Mouse (Mus musculus) liver, postnatal 0 days (tissue): ENCODE data around the gene Pde4b. TPM values are rescaled to one million over a fixed set of nuclear protein-coding genes. Genes with fewer than 3 reads are reported as not detected.

Source experiments
- ATAC-seq: fragments of 200-750 bp; cut with Nextera tagmentation; 2 replicates; pipeline ENCODE4 v1.8.0; 2017; ENCODE audit warnings: mild to moderate bottlenecking, moderate library complexity
- DNase-seq: peaks from one replicate; pipeline ENCODE4 v3.0.0-alpha.2; 2016
- H3K27ac ChIP-seq: fragments of 300-500 bp; sonication (generic); 2 replicates; pipeline ENCODE4 v1.5.1; 2014; ENCODE audit warnings: antibody characterized with exemption, moderate library complexity, mild to moderate bottlenecking, low read depth
- H3K27me3 ChIP-seq: fragments of 300-500 bp; sonication (generic); 2 replicates; pipeline ENCODE4 v1.6.1; 2014; ENCODE audit warnings: low read length, control low read depth, mixed read lengths; ENCODE audit not compliant: insufficient read depth
- H3K36me3 ChIP-seq: fragments of 300-500 bp; sonication (generic); replicated peaks from 2 replicates; pipeline ENCODE4 v1.6.1; 2014; ENCODE audit warnings: mild to moderate bottlenecking, control low read depth, low read length, moderate library complexity, mixed read lengths; ENCODE audit not compliant: insufficient read depth
- H3K4me1 ChIP-seq: fragments of 300-500 bp; sonication (generic); 2 replicates; pipeline ENCODE4 v1.6.1; 2014; ENCODE audit warnings: antibody characterized with exemption, mild to moderate bottlenecking, control low read depth; ENCODE audit not compliant: insufficient read depth
- H3K4me2 ChIP-seq: fragments of 300-500 bp; sonication (generic); 2 replicates; pipeline ENCODE4 v1.6.1; 2014; ENCODE audit warnings: low read depth, mild to moderate bottlenecking, low read length, moderate library complexity, mixed read lengths
- H3K4me3 ChIP-seq: fragments of 300-500 bp; sonication (generic); 2 replicates; pipeline ENCODE4 v1.5.1; 2014; ENCODE audit warnings: low read depth, low read length
- H3K9ac ChIP-seq: fragments of 300-500 bp; sonication (generic); replicated peaks from 2 replicates; pipeline ENCODE4 v1.6.1; 2014; ENCODE audit warnings: mild to moderate bottlenecking, moderate library complexity
- H3K9me3 ChIP-seq: fragments of 300-500 bp; sonication (generic); 2 replicates; pipeline ENCODE4 v1.6.1; 2016; ENCODE audit warnings: mild to moderate bottlenecking, control low read depth, low read length, mixed read lengths
- CTCF ChIP-seq: sonication (generic); IDR thresholded peaks from 2 replicates; pipeline ENCODE4 v1.5.1; 2016; ENCODE audit warnings: antibody characterized with exemption, low read depth
- EP300 ChIP-seq: IDR thresholded peaks from 2 replicates; pipeline ENCODE4 v1.6.1; 2016; ENCODE audit warnings: antibody characterized with exemption, low read depth, mild to moderate bottlenecking
- WGBS: fragments of 180-500 bp; shearing (Covaris S2); extraction: QIAGEN DNeasy Blood & Tissue Kit; methylation state at CpG from one replicate; pipeline ENCODE4 v1.1.7; 2014; ENCODE audit not compliant: insufficient replicate concordance; 5-methylcytosine and 5-hydroxymethylcytosine counted together
- polyA plus RNA-seq: library from polyadenylated mRNA; unstranded; fragments of >200 nt; fragmentation: Nextera tagmentation; extraction: Ambion mirVana; gene quantifications from 2 replicates; pipeline ENCODE4 v1.2.1, GENCODE M21; 2015

Gene Pde4b
- polyA plus RNA-seq, 1 experiment from 2014 or later: 3.7 TPM

- H3K4me2 ChIP-seq: no peak overlapping the region
- no peak for TF ChIP-seq CTCF
- TF ChIP-seq EP300: no peak
- H3K9ac ChIP-seq: no peak overlapping the region
- ATAC-seq: no peak
- WGBS: 40% methylated on average over 4 of the region's 4 CpGs
- no peaks in the 10 kb centered on the region for H3K9me3 ChIP-seq
- H3K27me3 ChIP-seq: no peaks in the 10 kb centered on the region
- H3K36me3 ChIP-seq: no peaks in the 10 kb centered on the region
- H3K27ac ChIP-seq: peak overlapping the region; percentile 89
- H3K4me3 ChIP-seq: no peak overlapping the region
- no peak for DNase-seq
- peaks cover 40% of the 10 kb centered on the region for H3K4me1 ChIP-seq
These were observed 429.1 kb downstream of the Pde4b start for GRCm38 (mm10) chr4:102516395-102516794.

GRCm38 (mm10) chr4:102516982-102517630 lies 429.8 kb downstream of the Pde4b start:
- Histone ChIP-seq H3K27ac (peak overlapping the region; percentile 89), H3K9ac (no peak overlapping the region), H3K9me3 (no peaks in the 10 kb centered on the region), H3K4me3 (no peak overlapping the region), H3K27me3 (no peaks in the 10 kb centered on the region), H3K36me3 (no peaks in the 10 kb centered on the region), H3K4me1 (peaks cover 33% of the 10 kb centered on the region), H3K4me2 (peak overlapping the region; percentile 41)
- ATAC-seq (peak; percentile 46), DNase-seq (peak; percentile 77)
- WGBS: 27% methylated on average over 7 of the region's 7 CpGs
- TF ChIP-seq CTCF (no peak), EP300 (no peak)

GRCm38 (mm10) chr4:102517653-102518052 lies 430.3 kb downstream of the Pde4b start:
- ATAC-seq: no peak
- no peak for DNase-seq
- H3K4me3 ChIP-seq: no peak overlapping the region
- peaks cover 29% of the 10 kb centered on the region for H3K4me1 ChIP-seq
- no peaks in the 10 kb centered on the region for H3K9me3 ChIP-seq
- H3K27ac ChIP-seq: peak overlapping the region; percentile 89
- no peaks in the 10 kb centered on the region for H3K36me3 ChIP-seq
- no peaks in the 10 kb centered on the region for H3K27me3 ChIP-seq
- WGBS: 26% methylated on average over 2 of the region's 2 CpGs
- H3K4me2 ChIP-seq: peak overlapping the region; percentile 41
- TF ChIP-seq CTCF (no peak), EP300 (no peak)
- no peak overlapping the region for H3K9ac ChIP-seq

- Histone ChIP-seq H3K36me3 (no peaks in the 10 kb centered on the region), H3K4me1 (peaks cover 29% of the 10 kb centered on the region), H3K9ac (no peak overlapping the region), H3K4me3 (no peak overlapping the region), H3K27ac (peak overlapping the region; percentile 89), H3K9me3 (no peaks in the 10 kb centered on the region), H3K27me3 (no peaks in the 10 kb centered on the region), H3K4me2 (0 out of 2 replicates have a peak overlapping the region, but pooled peaks have one; percentile 41)
- TF ChIP-seq EP300: no peak
- no peak for TF ChIP-seq CTCF
- DNase-seq (no peak), ATAC-seq (no peak)
- 80% methylated on average over 2 of the region's 2 CpGs for whole genome bisulfite sequencing
These were observed 431.0 kb downstream of the Pde4b start for GRCm38 (mm10) chr4:102518341-102518740.

GRCm38 (mm10) chr4:102520669-102521261 lies 433.4 kb downstream of the Pde4b start:
- no peak overlapping the region for H3K4me2 ChIP-seq
- WGBS: 68% methylated on average over 8 of the region's 8 CpGs
- no peak for TF ChIP-seq EP300
- TF ChIP-seq CTCF: no peak
- H3K9me3 ChIP-seq: no peaks in the 10 kb centered on the region
- no peak overlapping the region for H3K4me3 ChIP-seq
- no peaks in the 10 kb centered on the region for H3K36me3 ChIP-seq
- peaks cover 18% of the 10 kb centered on the region for H3K4me1 ChIP-seq
- H3K9ac ChIP-seq: no peak overlapping the region
- DNase-seq: no peak
- no peaks in the 10 kb centered on the region for H3K27me3 ChIP-seq
- H3K27ac ChIP-seq: no peak overlapping the region
- no peak for ATAC-seq

- no peaks in the 10 kb centered on the region for H3K36me3 ChIP-seq
- H3K4me3 ChIP-seq: no peak overlapping the region
- H3K4me1 ChIP-seq: peaks cover 14% of the 10 kb centered on the region
- H3K27me3 ChIP-seq: no peaks in the 10 kb centered on the region
- no peak for TF ChIP-seq EP300
- TF ChIP-seq CTCF: no peak
- H3K9ac ChIP-seq: no peak overlapping the region
- no peaks in the 10 kb centered on the region for H3K9me3 ChIP-seq
- H3K4me2 ChIP-seq: no peak overlapping the region
- DNase-seq: no peak
- no peak overlapping the region for H3K27ac ChIP-seq
- WGBS: 75% methylated on average over 6 of the region's 6 CpGs
- no peak for ATAC-seq
These were observed 434.1 kb downstream of the Pde4b start for GRCm38 (mm10) chr4:102521434-102521833.
